Mouse (Mus musculus): ENCODE measurements around the gene Dnajc22.

- no peak for TF ChIP-seq FLI1 (IDR thresholded peaks at IDR 0.05; ENCODE audit: low read length)
- no peak for TF ChIP-seq GATA1 (IDR thresholded peaks at IDR 0.05; ENCODE audit: borderline replicate concordance, low read length)
Observed at GRCm38 (mm10) chr15:99126081-99126815, 33.3 kb downstream of the Dnajc22 start.
